Mouse (Mus musculus): ENCODE data around the gene Ccpg1os.

The Ccpg1os gene

DNA sequence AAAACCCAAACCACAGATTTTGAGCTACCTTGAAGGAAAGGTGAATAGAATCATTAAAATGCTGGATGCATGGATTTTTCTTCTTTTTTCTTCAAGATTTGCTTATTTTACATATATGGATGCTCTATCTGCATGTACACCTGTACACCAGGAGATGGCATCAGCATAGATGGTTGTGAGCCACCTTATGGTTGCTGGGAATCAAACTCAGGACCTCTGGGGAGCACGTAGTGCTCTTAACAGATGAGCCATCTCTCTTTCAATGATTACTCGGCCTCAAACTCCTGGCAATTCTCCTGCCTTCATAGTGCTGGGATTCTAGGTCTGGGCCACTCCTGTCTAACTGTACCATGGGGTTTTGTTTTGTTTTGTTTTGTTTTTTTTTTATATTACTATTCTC is 2.1 kb downstream of the Ccpg1os start:
- DNase-seq (ENCODE audit: low spot score): no peak

DNA sequence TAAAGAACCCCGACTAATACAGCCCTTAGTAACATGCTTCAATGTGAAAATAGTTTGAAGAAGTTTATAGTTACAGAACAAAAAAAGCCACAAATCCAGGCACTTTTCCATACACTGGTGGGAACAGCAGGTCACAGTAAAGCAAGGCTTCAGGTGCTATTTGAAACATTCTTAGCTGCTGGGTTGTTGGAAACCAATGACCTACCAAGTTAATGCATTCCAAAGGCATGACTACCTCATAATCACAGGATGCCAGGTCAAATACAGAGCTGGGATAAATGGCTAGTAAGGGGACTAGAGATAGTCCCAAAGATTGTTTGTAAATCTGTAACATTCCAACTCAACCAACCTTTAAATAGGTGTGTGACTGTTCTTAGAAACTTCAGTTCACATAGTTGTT is 9.9 kb downstream of the Ccpg1os start:
- DNase-seq (ENCODE audit: low spot score): no peak

DNA sequence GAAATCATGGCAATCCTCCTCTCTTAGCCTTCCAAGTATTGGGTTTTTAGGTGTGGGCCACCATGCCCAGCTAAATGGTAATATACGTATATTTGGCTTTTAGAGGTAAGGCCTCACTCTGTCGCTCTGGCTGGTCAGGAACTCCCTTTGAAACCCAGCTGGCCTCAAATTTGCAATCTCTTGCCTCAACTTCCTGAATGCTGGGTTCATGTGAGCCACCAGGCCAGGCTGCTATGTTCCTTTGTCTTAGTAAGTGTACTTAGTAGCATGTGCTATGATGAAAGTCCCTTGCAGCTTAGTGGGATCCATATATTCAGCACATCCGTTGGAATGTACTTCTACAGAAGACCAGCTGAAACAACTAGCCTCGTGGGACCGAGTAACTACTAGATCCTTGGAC is 10.4 kb downstream of the Ccpg1os start:
- no peak for DNase-seq (ENCODE audit: low spot score)

DNA sequence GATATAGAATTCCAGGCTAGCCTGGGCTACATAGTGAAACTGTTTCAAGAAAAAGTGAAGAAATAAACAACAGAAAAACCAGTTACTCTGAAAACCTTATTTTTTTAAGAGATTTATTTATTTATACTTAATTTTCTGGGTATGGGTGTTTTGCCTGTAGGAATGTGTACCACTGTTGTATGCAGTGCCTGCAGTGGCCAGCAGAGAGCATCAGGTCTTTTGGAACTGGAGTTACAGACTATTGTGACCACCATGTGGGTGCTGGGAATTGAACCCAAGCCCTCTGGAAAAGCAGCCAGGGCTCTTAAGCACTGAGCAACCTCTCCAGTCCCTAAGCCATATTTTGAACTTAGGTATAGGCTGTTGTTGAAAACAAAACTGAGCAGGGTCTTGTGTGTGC is 12.2 kb downstream of the Ccpg1os start:
- no peak for DNase-seq (ENCODE audit: low spot score)

DNA sequence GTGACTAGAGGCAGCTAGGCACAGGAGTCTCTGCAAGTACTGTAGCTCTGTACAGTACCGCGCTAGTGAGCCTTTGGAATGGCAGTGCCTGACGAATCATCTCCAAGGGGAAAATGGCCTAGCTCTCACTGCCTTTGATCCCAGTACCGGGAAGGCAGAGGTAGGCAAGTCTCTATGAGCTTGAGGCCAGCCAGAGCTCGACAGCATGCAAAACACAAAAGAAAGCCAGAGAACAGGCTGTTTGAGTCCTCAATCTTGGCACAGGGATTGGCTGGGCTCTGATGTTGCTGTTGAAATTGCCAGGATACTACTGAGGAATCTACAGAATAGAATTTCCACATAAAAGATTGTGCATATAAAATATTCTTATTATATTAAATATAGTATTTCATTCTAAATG is 12.7 kb downstream of the Ccpg1os start:
- DNase-seq (ENCODE audit: low spot score): no peak

DNA sequence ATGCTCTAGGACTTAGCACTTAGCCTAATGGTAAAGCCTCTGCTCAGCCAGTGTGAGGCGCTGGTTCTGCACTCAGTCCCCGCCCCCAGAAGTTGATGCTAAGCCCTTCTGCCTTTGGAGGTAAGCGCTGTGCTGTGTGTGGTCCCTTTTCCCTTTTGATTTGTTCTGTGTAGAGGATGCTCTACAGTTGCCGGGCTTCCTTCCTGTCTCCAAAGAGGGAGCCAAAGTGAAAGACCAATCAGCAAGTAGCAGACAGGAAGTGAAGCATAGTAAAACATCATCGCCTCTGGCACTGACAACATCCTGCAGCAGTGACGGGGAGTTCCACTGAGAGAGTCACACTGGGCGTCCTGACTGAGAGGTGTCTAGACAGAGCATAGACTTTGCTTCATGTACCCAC is 15.3 kb downstream of the Ccpg1os start:
- DNase-seq (ENCODE audit: low spot score): no peak

DNA sequence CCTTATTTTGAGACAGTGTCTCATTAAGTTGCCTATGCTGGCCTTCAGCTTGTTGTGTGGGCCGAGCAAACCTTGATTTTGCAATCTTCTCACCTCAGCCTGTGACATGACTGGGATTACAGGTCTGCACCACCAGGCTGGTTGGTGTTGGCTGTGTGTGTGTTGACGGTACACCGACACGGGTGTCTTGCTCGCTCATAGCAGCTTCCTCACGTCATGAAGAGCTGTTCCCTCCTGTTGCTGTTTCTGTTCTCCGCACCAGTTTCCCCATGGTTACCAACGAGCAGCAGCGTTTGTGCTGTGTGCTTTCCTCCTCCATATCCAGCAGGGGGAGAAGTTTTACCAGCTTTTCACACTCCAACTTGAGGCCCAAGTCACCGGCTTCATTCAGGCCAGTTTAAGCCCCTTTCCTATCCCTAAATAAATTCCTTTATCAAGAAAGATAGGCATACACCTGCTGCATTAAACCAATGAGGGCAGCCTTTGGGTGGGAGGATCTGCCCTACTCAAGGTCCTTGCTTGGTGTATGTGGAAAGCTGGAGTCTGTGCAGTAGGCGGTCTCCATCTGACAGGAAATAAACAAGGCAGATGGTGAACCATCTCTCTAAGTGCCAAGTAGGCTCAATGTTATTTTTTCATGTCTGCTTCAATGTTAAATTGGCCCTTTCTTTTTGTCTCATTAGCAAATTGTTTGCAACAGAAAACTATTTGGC is 16.7 kb downstream of the Ccpg1os start:
- DNase-seq (ENCODE audit: low spot score): peak; percentile 42

DNA sequence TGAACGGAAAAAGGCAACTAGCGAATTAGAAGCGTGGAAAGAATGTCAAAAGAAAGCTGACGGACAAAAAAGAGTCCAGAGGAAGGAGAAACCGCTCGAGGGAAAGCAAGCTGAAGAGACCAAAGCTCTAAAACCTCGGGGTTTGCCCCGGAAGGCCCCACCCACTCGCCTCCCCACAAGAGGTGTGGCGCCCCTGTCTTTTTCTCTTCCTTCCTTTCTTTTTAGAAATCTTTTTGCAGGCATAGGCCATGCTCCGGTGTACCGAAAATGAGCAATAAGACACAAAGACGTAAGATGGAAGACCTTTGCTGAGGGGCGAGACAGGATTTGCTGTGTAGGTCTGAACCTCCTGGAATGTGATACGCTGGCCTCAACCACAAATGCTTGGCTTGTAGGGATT is 23.2 kb downstream of the Ccpg1os start:
- DNase-seq (ENCODE audit: low spot score): peak; percentile 34

DNA sequence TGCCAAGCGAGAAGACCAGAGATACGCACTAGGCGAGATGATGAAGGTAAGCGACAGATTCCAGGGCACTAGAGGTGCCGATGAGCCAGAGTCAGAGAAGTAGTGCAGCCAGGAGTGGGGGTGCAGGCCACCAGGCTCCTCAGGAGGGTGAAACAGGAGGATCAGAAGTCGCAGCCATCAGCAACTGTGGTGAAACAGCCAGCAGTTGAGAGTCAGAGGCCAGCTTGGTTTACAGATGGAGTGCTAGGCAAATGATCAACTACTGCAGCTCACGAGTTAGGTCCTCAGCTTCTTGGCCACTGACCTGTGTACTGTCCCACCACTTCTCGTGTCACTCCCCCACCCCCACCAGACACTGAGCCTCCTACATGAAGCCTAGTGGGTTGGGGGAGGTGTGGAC is 23.8 kb downstream of the Ccpg1os start:
- DNase-seq (ENCODE audit: low spot score): peak; percentile 79

DNA sequence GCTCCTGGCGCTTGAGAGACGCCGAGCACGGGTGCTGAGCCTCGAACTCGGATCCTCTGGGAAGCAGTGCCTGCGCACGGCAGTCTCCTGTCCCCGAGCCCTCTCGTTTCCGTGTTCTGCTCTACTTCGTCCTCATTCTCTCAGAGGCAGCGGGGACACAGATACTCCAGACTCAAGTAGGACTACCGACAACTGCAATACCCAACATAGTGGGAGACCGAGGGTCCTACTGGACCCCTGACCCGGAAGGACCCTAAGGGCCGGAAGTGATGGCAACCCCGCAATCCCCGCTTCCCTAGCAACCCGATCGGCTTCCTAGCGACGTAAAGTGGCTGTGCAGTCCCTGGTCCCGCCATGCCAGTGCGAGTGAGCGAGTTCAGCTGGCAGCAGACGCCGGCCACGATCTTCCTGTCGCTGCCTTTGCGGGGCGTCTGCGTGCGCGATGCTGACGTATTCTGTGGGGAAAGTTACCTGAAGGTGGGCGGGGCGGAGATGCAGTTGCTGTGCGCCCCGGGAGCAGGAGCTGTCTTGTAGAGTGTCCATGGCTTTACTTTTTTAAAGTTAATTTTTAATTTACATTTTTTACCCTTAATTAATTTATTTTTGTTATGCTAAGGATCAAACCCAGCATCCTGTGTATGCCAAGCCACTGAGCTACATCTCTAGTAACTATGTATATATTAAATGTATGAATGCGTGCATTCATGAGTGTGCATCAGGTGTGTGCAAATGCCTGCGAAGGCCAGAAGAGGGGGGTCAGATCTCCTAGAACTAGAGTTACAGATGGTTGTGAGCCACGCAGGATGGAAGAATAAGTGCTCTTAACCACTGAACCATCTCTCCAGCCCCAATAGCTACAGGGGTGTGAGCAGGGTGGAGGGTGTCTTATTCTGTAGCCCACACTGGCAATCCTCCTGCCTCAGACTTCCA is 26.4 kb downstream of the Ccpg1os start, which contains the start of the genes Dyx1c1 and Gm44503:
TSS of gene Dyx1c1 (plus strand) at position 265 of the 930 bp plus-strand sequence.
TSS of gene Gm44503 (plus strand) at position 332 of the 930 bp plus-strand sequence.
- peak; percentile 87 for DNase-seq (ENCODE audit: low spot score)

DNA sequence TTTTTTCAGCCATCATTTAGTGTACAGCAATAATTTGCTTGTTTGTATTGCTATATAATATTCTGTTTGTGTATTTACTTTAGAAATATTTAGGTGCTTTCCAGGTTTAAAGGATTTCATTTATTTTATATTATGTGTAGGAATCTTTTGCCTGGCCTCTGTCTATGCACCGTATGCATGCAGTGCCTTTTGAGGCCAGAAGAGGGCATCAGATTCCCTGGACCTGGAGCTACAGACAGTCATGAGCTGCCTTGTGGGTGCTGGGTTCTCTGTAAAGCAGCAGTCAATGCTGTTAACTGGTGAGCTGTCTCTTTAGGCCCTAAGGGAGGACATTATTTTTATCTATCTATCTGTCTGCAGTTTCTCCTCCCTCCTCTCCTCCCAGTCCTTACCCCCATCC is 29.6 kb downstream of the Ccpg1os start:
- no peak for DNase-seq (ENCODE audit: low spot score)

DNA sequence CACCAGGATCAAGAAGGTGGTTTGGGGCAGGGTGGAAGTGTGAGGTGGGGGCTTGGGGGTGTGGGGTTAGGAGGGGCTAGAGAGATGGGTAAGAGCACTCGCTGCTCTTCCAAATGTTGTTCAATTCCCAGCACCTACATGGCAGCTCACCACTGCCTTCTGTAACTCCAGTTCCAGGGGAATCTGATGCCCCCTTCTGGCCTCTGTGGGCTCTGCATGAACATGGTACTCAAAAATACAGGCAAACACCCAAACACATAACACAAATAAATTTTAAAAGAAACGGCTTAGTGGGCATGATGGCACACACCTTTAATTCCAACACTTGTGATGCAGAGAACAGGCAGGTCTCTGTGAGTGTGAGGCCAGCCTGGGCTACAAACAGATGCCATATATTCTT is 30.4 kb downstream of the Ccpg1os start:
- no peak for DNase-seq (ENCODE audit: low spot score)

DNA sequence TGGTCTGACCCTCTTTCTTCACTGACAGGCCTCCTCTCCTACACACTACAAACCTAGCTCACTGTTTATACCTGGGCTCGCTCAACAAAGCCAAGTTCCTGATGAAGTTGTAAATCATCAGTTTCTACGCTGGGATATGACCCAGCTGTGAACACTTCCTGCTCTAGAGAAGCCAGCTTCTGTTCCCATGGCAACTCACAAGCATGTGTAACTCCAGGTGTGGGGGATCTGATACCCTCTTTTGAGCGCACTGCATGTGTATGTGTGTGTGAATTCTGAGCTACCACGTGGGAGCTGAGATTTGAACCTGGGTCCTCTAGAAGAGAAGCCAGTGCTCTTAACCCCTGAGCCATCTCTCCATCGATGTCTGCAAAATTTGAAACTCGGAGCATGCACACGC is 35.6 kb downstream of the Ccpg1os start:
- no peak for DNase-seq (ENCODE audit: low spot score)

DNA sequence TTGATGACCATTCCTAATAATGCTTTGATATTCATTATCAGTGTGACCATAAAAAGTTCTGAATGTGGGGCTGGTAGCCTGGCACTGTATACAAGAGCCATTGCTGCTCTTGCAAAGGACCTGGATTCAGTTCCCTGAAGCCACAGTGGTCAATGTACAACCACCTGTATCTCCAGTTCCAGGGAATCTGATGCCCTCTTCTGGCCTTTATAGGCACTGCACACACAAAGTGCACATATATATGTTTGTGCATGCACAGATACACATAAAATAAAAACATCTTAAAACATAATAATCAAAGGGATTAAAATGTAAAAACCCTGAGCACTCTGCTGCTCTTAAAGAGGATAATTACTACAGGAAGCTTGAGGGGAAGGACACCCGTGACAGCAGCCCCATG is 38.2 kb downstream of the Ccpg1os start:
- DNase-seq (ENCODE audit: low spot score): no peak

DNA sequence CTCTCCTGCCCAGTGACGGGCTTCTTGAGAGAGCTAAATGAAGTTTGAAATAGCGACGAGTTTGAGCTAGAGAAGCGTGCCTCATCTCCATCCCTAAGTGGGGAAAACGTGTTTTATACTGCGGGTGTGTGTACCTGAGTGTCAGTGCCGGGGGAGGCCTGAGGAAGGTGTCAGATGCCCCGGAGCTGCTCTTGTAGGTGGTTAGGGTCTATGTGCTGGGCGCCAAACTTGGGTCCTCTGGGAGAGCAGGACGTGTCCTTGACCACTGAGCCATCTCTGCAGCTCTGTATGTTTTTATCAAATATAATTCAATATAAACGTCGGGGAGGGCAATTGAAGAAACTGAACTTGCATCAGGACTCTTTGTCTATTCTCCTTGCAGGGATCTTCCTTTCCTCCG is 40.9 kb downstream of the Ccpg1os start:
- no peak for DNase-seq (ENCODE audit: low spot score)

DNA sequence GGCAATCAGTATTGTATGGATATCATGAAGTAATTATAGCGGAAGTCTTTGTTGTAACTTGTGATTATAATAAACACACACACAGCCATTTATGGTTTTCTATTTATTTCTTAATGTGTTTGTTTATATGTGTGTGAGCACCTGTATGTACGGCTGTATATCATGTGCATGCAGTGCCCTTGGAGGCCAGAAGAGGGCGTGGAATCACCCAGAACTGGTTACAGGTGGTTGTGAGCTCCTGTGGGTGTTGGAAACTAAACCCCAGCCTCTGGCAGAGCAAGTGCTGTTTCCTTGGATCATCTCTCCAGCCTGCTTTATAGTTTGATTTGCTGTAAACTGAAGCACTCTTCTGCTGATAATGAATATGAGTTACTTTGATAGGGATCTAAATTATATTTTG is 41.8 kb downstream of the Ccpg1os start:
- no peak for DNase-seq (ENCODE audit: low spot score)

DNA sequence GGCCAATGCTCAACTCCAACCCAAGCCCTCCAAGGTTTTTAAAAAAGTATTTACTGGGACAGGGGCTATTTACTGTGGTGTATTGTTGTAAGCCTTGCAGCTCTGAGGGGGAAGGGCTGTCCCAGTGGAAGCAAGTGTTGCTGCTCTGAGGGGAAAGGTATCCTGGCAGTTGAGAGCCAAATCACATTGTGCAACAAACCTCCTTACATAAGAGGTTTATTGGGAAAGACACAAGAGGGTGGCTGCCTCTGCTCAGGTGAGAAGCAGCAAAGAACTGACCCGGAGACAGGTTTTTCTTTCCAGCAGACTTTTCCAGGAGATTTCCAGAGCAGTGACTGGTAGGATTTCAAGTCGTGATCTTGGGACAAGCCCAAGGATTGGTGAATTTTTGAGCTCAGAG is 48.9 kb downstream of the Ccpg1os start:
- no peak for DNase-seq (ENCODE audit: low spot score)

DNA sequence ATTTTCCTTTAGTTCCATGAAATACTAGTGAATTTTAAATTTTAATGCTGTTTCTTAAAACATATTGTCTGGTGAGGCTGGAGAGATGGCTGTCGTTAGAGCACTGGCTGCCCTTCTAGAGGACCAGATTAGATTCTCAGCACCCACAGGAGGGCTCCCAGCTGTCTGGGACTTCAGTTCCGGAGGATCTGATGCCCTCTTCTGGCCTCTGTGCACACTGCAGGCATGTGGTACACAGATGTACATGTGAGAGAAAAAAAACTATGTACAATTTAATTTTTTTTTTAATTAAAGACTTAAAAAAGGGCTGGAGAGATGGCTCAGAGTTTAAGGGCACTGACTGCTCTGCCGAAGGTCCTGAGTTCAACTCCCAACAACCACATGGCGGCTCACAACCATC is 49.9 kb downstream of the Ccpg1os start:
- no peak for DNase-seq (ENCODE audit: low spot score)

DNA sequence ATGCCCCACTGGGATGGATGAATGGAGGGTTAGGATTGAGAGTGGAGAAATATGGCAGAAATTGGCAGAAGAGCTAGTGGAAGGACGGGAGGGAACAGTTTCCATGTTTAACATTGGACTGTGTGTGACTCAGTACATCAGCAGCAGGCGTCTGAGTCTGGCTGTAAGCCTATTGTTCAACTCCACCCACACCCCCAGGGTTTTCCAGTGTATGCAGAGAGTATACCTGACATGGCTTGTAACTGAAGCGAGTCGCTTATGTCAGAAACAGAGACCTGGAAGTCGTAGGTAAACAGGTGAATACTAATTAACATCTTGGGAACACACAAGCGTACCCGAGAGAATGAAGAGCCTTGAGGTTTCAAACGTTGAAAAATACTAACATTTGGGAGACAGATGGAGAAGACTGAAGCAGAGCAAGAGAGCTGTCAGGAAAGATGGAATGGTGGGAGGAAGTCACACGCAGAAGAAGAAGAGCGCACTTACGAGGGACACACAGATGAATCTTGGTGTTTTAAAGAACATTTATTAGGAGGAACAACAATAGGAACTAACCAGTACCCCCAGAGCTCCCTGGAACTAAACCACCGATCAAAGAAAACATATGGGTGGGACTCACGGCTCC is 53.9 kb downstream of the Ccpg1os start:
- DNase-seq (ENCODE audit: low spot score): no peak

All from yolk sac, embryonic 10.5 days (tissue).